Mouse (Mus musculus) neutrophil, adult 5-6 weeks (primary cell): ENCODE measurements at regions not wholly inside any gene's neighbourhood (a gene's known extent, or its start where the extent isn't known, plus 50 kb on each side); places are given as distances from the start of the nearest gene placed in this dataset.
"Not testable (repeated sequence)": the region's sequence is repeated elsewhere in the genome, so short reads cannot be mapped to it uniquely, and the experiment has no call there.

Source experiments
- ATAC-seq: fragments of 151-379, 151-347 bp; 2 replicates; pipeline ENCODE4 v1.8.0; 2017; ENCODE audit warnings: mild to moderate bottlenecking, moderate TSS enrichment; ENCODE audit not compliant: insufficient number of reproducible peaks, poor library complexity, low FRiP score, severe bottlenecking; ENCODE audit errors: extremely low read depth

DNA sequence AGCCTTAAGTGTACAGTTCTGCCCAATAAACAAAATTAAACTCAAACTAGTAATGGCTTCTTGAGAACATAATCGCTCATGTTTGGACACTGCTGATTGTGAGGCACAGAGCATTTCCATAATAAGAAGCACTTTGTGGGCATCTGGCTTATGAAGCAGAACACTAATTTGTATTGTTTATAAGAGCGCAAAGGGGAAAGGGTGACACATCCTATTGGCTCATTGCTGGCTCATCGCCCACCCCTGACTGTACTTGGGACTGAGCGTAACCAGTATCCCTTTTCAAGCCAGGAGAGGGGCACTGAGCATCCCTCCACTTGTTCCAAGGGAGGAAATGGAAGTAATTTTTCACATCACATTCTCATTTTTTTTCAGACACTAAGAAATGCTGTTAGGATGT, 288.0 kb downstream of the Sfmbt2 start:
- ATAC-seq: no peak

DNA sequence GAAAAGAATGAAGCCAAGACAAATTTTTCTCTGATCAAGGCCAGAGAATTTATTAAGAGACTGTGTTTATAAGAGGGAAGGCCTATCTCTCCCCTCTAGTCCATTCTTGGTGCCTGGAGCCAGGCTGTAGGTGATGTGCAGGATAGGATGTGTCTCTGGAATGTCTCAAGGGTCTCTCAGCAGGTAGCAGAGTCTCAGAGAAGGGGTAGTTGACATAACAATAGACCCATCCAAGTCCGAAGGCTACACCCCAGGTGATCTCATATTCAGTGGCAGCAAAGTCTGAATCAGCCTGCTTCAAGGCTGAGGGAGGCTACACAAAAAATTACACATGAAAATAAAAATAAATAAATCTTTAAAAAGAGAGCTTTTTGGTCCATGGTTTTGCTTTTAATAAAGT, 297.6 kb downstream of the Sfmbt2 start:
- ATAC-seq: not testable (repeated sequence)

DNA sequence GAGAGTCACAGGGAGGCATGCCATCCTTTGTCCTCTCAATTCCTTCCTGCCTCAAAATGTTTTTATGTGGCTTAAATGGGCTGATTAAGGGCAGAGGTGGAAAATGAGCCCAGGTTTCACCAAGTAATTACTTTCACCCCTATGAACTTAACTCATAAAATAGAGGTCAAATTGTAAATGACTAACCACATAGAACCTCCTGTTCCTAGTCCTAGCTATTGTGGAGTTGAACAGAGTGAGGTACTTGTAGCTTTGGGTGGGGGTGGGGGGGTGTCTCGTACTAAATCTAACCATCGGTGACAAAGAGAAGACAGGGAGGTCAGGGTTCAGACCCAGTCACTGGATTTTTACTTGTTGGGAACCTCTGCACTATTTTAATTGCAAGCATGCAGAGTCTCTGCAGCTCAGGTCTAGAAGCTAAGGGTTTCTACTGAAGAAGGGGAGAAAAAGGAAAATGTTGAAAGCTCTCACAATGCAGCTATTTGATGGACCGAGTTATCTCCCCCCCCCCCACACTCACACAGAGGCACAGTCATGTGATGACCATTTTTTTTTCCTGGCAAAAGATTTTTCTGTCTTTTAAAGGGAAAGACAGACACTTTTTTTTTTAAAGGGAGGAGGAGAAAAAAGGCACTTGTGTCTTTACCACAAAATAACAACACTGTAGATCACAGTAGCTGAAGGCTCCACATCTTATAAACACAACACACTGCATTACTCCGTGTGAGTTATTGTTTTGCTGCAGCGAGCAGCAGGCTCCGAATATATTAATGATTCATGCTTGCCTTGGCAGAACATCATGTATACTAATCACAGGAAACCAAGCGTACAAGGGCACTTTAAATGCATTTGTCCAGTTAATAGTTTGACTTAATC, 300.4 kb downstream of the Sfmbt2 start:
- no peak for ATAC-seq

DNA sequence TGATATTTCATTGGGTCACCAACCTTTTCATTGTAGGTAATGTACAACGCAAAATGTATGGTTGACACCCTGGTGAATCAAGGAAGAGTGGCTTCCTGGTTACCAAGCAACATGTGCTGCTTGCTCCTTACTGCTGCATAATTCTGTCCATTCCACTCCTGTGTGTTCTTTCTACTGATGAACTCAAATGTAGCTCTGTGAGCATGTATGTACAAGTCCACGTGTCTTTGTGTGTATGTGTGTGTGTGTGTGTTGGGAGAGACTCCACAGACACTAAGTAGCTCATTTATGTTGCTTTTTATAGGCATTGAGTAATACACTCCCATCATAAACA, 301.0 kb downstream of the Sfmbt2 start:
- ATAC-seq: no peak

DNA sequence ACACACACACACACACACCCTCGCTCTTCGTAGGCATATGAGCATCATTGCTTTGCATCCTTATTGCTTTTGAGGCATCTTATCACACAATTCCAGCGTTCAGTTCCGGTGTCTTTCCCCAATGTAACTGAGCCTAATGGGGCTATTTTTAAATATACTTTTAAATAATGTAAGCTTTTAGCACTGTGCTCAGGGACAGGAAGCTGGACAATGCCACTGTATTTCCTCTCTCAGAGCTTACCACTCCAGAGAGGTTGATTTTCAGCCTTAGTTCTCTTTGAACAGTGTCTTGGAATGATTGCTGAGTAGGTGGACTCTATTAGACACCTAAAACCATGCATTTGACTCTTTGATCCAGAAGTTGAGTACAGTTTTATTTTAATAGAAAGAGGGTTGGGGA, 301.9 kb downstream of the Sfmbt2 start:
- ATAC-seq: no peak

DNA sequence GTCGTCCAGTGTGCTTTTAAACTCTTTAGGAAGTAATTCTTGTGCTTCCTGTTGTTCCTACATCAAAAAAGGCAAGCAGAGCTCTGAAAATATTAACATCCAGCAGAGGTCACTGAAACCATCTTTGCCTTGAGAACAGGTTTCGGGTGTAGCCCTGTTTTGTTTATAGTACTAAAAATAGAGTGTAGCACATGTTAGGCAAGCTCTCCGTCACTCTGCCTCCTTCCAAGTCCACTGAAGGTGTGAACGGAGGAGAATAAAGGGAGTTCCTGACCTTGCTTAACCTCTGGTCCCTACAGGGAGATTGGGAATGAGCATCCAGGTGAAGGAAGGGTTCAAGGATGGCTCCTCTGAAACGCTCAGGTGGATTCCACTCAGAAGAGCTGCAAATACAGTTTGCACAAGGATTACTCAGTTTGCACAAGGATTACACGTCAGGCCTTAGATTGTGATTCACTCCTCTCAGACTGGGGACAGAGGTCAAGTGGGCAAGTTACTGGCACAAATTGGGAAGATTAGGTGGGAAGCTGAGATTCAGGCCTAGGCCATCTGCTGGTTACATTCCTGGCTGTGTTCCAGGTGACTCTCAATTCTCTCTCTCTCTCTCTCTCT, 304.5 kb downstream of the Sfmbt2 start:
- no peak for ATAC-seq

DNA sequence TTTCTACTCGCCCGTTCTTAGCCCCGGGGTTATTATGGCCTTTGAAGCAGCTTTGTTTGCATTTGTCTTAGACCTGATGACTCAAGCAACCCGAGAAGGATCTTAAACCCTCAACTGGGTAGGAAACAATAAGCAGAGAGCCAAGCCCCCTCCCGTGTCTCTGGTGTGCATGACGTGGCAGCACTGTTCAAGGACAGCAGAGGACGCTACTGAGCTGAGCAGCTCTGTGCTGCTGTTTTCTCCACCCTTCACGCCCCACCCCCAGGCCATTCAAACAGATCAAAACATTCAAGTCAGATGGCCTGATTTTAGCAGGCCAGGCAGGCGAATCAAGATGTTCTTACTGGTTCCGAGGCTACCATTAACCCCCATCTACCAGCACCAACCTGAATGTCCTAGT, 331.1 kb downstream of the Sfmbt2 start:
- no peak for ATAC-seq

DNA sequence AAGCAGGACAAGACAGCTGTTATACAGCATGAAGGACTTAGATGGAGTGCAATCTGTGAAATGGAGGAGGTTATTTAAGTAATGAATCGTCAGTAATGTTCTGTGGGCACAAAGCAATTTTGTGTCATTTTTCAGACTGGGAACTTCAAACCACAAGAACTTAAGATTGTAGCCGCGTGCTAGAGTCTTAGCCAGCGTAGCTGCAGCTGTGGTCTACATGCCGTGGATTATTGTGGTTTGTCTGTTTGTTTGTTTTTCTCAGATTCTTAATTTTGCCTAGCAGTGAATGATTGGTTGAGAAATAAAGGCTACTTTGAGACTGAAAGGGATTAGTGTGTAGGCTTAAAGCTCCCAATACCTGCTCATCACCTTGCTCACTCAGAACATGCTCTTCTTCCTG, 348.1 kb downstream of the Sfmbt2 start:
- no peak for ATAC-seq

DNA sequence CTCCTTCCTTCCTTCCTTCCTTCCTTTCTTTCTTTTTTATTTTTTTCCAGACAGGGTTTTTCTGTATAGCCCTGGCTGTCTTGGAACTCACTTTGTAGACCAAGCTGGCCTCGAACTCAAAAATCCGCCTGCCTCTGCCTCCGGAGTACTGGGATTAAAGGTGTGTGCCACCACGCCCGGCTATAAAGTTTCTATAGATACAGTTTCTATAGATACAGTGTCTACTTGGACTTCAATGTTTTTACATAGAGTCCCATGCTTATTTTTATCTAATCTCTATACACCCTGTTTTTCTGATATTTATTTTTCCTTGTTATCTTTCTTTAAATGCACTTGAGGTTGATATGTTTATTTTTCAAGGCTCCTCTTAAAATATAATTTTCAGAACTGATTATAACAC, 364.0 kb downstream of the Sfmbt2 start:
- ATAC-seq: not testable (repeated sequence)

DNA sequence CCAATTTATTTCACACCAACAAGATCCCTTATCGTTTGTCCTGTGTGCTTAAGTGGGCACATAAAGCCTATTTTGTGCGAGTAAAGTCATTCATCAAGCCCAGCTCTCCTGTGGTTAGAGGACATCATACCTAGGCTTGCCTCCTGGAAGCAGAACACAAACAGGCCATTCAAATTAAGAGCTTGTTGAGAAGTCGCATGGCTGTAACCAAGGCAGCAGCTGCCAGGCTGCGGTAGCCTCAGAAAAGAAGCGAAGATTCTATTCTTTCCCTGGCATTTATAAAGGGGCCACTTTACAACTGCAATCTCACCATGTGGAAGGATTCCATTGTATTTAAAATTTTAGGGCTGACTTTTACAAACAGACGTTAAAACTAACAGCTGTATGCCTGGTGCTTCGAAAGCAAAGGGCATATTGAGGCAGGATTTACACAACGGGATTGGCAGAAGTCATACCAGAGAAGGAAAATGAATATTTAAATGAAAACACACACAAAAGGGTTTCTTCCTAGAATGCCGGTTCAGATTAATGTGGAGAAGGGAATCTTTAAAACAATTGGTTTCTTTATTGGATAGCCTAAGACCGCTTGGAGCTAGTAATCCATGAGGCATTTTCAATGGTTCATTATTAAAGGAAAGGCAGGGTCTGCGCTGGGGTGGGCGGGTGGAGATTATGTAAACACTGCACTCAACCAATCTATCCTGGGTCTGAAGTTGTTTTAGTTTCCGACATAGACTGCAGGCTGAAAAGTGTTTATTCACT, 366.6 kb downstream of the Sfmbt2 start:
- no peak for ATAC-seq

DNA sequence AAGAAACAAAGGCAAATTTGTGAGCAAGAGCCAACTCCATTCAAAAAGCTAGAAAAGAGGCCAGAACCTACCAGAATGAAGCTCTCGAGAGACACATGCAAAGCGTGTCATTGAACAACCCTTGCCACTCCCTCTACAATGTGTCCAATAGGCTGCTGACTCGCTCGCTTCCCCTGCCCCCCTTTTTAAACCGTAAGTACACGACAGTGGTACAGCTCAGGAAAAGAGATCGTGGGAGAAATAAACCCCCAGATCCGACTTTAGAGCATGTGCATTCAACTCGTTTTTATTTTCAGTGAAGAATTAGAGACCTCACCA, 367.1 kb downstream of the Sfmbt2 start:
- no peak for ATAC-seq

DNA sequence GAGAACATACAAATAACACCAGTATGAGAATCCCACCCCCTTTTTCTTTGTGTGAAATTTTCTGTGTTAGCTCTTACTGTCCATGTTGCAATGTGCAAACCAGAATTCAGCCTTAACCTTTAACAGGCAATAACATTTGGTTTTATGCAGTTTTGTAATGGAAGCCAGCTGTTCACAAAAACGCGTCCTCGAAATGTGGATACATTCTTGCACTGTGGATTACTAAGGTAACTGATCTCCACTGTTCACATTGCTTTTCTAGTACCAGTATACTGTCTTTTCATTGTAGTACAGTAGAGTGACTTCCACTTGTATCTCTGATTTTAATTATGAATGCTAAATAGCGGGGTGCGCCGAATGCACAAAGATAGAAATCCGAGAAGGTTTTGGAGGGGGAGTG, 374.8 kb downstream of the Sfmbt2 start:
- ATAC-seq: no peak

DNA sequence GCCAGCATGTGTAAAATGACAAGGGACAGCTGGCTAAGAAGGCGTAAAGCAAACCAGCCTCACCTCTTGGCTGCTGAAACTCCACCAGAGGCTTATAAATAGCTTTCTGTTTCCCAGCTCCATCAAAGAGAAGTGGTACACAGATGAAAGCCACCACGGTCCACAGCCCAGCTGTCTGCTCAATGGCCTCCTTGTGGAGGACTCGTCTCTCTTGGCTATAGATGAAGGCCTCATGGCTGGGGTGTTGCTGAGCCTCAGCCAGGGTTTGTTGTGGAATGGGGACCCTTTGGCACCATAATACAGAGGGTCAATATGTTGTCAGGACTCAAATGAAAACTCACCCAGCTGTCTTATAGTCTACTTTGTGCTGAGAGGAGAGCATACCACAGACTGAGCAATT, 385.1 kb downstream of the Sfmbt2 start:
- ATAC-seq: no peak

DNA sequence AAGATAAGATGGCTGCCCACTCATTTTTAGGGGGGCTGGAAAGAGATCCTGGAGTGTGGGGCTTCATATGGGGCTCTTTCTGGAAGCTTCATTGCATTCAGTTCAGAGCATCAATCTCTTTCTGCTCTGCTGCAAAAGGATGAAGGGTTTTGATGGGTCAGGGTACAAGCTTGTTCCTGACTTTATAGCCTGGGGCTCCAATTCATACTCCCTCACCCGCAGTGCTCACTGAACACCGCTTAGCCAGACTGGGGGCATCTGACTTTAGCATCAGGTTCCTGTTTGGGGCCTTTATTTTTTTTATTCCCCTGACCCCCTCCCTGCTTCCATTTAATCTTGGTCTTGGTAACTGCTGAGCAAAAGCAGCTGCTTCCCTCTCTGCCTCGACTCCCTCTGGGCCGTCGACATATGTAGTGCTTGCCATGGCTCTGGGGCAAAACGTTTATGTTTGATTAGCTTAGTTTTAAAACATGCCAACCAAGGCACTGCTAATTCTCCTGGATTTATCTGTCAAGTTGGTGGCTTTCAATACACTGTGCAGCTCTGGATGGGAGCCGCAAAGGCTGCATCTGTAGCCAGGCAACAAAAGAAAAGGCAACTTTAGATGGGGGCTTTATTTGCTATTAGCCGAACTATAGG, 387.0 kb downstream of the Sfmbt2 start:
- ATAC-seq: no peak

DNA sequence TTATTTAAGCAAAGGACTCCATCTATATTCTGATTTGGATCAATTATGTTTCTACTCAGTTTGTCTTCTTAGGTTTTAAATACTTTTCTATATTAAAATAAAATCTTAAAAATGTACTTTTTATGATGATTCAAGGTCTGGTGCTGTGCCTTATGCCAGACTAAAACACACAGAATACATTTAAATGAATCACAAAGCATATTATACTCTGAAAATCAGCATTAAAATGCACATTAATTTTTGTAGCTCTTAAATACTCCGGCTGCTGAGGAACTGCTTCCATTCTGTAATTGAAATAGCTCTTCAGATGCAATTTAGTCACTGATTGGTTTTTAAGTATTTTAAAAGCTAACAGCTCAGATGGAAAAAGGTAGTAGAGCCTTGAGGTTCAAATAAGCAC, 387.6 kb downstream of the Sfmbt2 start:
- ATAC-seq: no peak

DNA sequence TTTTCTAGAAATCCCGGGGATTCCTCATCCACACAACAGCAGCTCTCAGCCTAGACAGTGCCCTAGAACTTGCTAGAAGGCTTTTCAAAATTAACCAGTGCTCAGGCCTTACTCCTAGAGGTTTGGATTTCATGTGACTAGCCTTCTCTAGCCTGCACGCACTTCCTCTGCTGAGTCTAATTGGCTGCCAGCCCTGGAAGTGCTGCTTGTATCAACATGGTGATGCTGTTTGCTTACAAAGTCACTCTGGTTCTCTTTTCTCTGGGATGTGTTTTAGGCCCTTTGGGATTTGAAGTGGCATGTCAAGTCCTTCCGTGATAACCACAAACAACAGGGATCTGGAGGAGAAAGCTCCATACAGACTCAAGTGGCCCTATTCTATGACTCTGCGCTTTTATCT, 391.9 kb downstream of the Sfmbt2 start:
- no peak for ATAC-seq

DNA sequence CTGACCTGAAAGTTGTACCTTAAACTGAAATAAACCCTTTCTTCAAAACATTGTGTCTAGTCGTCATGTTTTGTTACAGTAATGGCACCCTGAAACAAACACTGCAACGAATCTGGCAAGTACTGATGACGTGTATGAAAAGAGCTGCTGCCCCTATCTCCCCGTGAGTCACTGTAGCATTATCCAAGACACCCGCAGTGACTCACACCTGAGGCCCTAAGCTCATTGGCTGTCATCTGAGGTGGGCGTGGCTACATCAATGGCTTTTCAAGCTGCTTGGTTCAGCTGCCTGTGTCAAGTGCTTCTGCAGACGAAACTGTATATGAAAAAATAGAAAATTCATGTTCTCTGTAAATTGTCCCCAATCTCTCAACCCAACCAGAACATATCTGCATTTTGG, 388.8 kb upstream of the Prkcq start:
- ATAC-seq: no peak

DNA sequence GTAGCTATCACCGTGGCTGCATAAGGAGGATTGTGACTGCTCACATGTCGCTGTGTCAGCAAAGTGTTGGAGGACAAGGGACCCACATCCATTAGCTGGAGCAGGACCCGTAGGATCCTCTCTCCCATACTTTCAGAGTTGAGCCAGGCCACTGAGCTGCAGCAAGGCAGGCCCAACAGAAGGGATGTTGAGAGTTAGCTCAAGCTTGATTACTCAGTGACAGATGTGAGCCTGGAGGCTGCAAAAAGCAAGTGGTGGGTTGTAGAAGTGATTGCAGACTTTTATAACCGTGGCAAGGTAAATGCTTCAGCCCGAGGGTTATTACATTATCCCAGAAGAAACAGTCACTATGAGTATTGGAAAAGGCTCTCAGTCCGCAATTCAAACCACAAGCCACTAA, 388.3 kb upstream of the Prkcq start:
- ATAC-seq: no peak

DNA sequence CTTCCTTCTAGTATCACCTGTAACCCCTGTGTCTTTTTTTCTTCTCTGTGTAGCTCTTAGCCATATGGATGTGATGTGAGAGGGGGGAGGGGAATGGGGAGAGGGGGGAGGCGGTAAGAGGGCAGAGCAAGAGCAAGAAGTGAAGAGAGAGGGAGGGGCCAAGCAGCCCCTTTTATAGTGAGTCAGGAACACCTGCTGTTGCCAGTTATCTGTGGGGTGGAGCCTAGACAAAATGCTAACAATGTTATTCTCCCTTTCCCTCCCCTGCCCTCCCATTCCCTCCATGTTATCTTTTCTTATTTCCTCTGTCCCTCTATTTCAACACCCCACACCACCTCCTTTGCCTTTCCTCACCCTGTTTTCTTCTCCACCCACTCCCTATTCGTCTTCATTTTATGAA, 387.6 kb upstream of the Prkcq start:
- ATAC-seq: no peak

DNA sequence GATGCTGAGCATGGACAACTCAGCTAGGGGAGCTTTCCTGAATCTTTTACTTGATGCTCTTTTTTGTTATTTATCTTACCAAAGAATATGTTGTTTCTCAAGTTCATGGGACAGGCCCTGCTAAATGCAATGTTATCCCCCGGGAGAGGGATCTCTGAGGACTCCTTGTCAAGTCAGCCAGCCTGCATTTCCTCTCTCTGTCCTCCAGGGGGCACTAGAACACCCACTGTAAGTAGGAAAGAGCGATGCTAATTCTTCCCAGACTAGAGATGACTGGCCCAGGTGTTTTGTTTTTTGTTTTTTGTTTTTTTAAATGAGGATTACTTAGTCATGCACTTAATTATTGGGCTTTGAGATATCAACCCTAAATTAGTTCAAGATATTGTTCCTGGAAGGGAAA, 386.8 kb upstream of the Prkcq start:
- ATAC-seq: no peak
